Mouse (Mus musculus): Measurements from ENCODE around the gene Olfr610.
"Not testable (repeated sequence)": the region's sequence is repeated elsewhere in the genome, so short reads cannot be mapped to it uniquely, and the experiment has no call there.

The Olfr610 gene

GRCm38 (mm10) chr7:103512022-103512421 lies at the start of gene Olfr610:
TSS of gene Olfr610 (minus strand) at chr7:103512122.
- no peak for DNase-seq (ENCODE audit: low read depth, low spot score)

GRCm38 (mm10) chr7:103555779-103556178 lies 43.9 kb upstream of the Olfr610 start, which contains the start of gene Olfr615:
TSS of gene Olfr615 (plus strand) at chr7:103556079.
- no peak for DNase-seq (ENCODE audit: low read depth, low spot score)

GRCm38 (mm10) chr7:103547774-103548173 lies 35.9 kb upstream of the Olfr610 start, which contains the start of gene Olfr613:
TSS of gene Olfr613 (plus strand) at chr7:103548074.
- no peak for DNase-seq (ENCODE audit: low read depth, low spot score)

- not testable (repeated sequence) for DNase-seq (ENCODE audit: low read depth, low spot score)
Measured at GRCm38 (mm10) chr7:103542617-103543016, 30.7 kb upstream of the Olfr610 start, which contains the start of gene Olfr612. TSS of gene Olfr612 (minus strand) at chr7:103542717.

- DNase-seq (ENCODE audit: low read depth, low spot score), result not testable (repeated sequence)
Measured at GRCm38 (mm10) chr7:103520746-103521145, 8.8 kb upstream of the Olfr610 start, which contains the start of gene Olfr611. TSS of gene Olfr611 (minus strand) at chr7:103520846.

- no peak for DNase-seq (ENCODE audit: low read depth, low spot score)
Measured at GRCm38 (mm10) chr7:103497962-103498361, 14.0 kb downstream of the Olfr610 start, which contains the start of gene Olfr609. TSS of gene Olfr609 (minus strand) at chr7:103498062.

- DNase-seq (ENCODE audit: low read depth, low spot score), result not testable (repeated sequence)
Measured at GRCm38 (mm10) chr7:103477106-103477505, 34.8 kb downstream of the Olfr610 start.

- no peak for DNase-seq (ENCODE audit: low read depth, low spot score)
Measured at GRCm38 (mm10) chr7:103469577-103469976, 42.3 kb downstream of the Olfr610 start, which contains the start of gene Olfr608. TSS of gene Olfr608 (plus strand) at chr7:103469877.

GRCm38 (mm10) chr7:103460590-103460989 lies 51.3 kb downstream of the Olfr610 start:
- DNase-seq (ENCODE audit: low read depth, low spot score), result no peak
